Mouse (Mus musculus) brain, embryonic 14.5 days (tissue): ENCODE results near the gene Med9.

Experiments used
- CTCF ChIP-seq: fragments of 200-500 bp; IDR thresholded peaks from 2 replicates; pipeline ENCODE4 v1.5.1; 2012; ENCODE audit warnings: inconsistent platforms, mild to moderate bottlenecking, moderate library complexity, borderline replicate concordance; ENCODE audit not compliant: insufficient read depth, insufficient read length; ENCODE audit errors: extremely low read depth
- POLR2A ChIP-seq: fragments of 200-500 bp; IDR thresholded peaks from 2 replicates; pipeline ENCODE4 v1.6.1; 2012; ENCODE audit warnings: mild to moderate bottlenecking, inconsistent platforms, borderline replicate concordance; ENCODE audit not compliant: poor library complexity, insufficient read depth, insufficient read length, severe bottlenecking; ENCODE audit errors: extremely low read depth

GRCm38 (mm10) chr11:59975241-59975640, 27.2 kb downstream of the Med9 start:
- no peak for TF ChIP-seq CTCF
- TF ChIP-seq POLR2A, result no peak
